Mouse (Mus musculus): ENCODE data around the gene Atoh8. TPM values are rescaled to one million over a fixed set of nuclear protein-coding genes. Genes with fewer than 3 reads are reported as not detected.

The Atoh8 gene
- polyA plus RNA-seq, 1 experiment from 2014 or later, result 4.2 TPM

- no peaks in the 10 kb centered on the region for H3K9me3 ChIP-seq
- peaks cover 26% of the 10 kb centered on the region for H3K27me3 ChIP-seq
- H3K9ac ChIP-seq, result no peak overlapping the region
- H3K4me1 ChIP-seq (replicated peaks), result peaks cover 10% of the 10 kb centered on the region
- no peak overlapping the region for H3K27ac ChIP-seq
- H3K4me2 ChIP-seq, result no peak overlapping the region
- no peaks in the 10 kb centered on the region for H3K36me3 ChIP-seq
- WGBS, result 81% methylated on average over 5 of the region's 5 CpGs
- no peak overlapping the region for H3K4me3 ChIP-seq
- ATAC-seq (ENCODE audit: low FRiP score), result no peak
Measured at GRCm38 (mm10) chr6:72202732-72203131, 32.6 kb downstream of the Atoh8 start.

DNA sequence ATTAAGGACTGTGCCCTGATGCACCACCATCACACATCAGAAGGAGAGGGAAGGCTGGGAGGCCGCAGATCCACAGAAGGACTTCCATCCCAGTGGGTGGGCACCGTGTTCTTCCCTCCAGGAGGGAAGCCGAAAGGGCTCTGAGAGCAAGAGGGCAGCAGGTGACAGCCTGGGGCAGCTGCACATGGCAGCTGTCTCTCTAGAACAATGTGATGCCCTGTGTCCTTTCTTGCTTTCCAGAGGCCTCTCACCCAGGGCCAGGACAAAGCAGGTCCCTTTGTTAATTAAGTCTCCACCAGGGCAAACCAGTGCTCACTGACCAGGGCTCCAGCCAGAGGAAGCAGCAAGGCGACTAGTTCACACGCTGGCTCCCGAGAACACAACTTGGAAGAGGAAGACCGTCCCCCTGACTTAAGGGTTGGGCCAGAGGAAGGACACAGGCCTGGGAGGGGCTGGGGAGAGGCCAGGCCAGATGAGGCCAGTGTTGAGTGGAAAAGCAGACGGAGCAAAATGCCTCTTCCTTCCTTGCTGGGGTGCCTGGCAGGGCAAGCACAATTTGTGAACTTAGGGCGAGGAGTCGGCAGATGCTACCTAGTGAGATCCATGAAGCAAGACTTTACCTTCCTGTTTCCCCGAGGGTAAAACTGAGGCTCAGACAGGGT lies 34.7 kb downstream of the Atoh8 start:
- H3K36me3 ChIP-seq, result no peaks in the 10 kb centered on the region
- H3K9me3 ChIP-seq, result no peaks in the 10 kb centered on the region
- H3K9ac ChIP-seq, result no peak overlapping the region
- H3K27ac ChIP-seq, result no peak overlapping the region
- peaks cover 21% of the 10 kb centered on the region for H3K27me3 ChIP-seq
- WGBS, result 39% methylated on average over 11 of the region's 11 CpGs
- H3K4me2 ChIP-seq, result no peak overlapping the region
- no peak for ATAC-seq (ENCODE audit: low FRiP score)
- H3K4me3 ChIP-seq, result no peak overlapping the region
- peaks cover 10% of the 10 kb centered on the region for H3K4me1 ChIP-seq (replicated peaks)

DNA sequence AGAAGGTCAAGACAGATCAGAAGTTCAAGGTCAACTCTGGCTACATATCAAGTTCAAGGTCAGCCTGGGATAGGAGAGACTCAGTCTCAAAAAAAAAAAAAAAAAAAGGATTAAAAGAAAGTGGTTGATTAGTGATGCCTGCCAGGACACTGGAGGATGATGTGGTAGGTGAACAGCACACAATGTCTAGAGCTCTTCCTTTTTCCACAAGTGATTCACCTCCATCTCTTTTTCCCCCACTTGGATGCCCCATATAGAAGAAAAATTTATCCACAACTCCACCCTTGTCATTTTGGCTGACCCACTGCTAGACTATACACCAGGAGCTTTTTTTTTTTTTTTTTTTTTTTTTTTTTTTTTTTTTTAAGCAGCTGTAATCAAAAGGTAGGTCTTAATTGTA lies 37.9 kb downstream of the Atoh8 start:
- Histone ChIP-seq H3K27ac (no peak overlapping the region), H3K36me3 (no peaks in the 10 kb centered on the region), H3K9ac (no peak overlapping the region), H3K4me3 (no peak overlapping the region), H3K4me2 (no peak overlapping the region), H3K9me3 (0 out of 2 replicates have a peak, but pooled peaks cover 2% of the 10 kb centered on the region), H3K27me3 (peaks cover 27% of the 10 kb centered on the region), H3K4me1 (replicated peaks) (peaks cover 10% of the 10 kb centered on the region)
- ATAC-seq (ENCODE audit: low FRiP score), result no peak

DNA sequence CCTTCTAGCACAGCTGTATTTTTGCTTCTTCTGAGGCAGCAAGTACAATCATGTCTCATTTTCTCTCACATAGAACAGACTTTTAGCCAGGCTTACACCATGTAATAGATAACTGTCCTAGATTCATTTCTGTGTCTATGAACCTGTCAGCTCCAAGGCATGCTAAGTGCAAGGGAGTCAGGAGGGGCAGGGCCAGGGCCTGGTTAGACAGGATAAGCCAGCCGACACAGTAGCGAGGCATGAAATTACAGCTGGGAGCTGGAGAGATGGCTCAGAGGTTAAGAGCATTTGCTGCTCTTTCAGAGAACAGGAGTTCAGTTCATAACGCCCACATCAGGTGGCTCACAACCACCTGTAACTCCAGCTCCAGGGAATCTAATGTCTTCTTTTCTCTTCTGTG lies 38.7 kb downstream of the Atoh8 start:
- WGBS, result 91% methylated on average over 3 of the region's 3 CpGs
- Histone ChIP-seq H3K27ac (no peak overlapping the region), H3K9me3 (0 out of 2 replicates have a peak, but pooled peaks cover 2% of the 10 kb centered on the region), H3K4me3 (no peak overlapping the region), H3K4me1 (replicated peaks) (peaks cover 10% of the 10 kb centered on the region), H3K9ac (no peak overlapping the region), H3K4me2 (no peak overlapping the region), H3K36me3 (no peaks in the 10 kb centered on the region), H3K27me3 (peaks cover 27% of the 10 kb centered on the region)
- ATAC-seq (ENCODE audit: low FRiP score), result no peak

- 57% methylated on average over 5 of the region's 5 CpGs for WGBS
- peaks cover 68% of the 10 kb centered on the region for H3K27me3 ChIP-seq
- no peak overlapping the region for H3K9ac ChIP-seq
- no peak overlapping the region for H3K27ac ChIP-seq
- peaks cover 12% of the 10 kb centered on the region for H3K4me1 ChIP-seq (replicated peaks)
- H3K4me2 ChIP-seq, result no peak overlapping the region
- no peaks in the 10 kb centered on the region for H3K36me3 ChIP-seq
- no peak overlapping the region for H3K4me3 ChIP-seq
- ATAC-seq (ENCODE audit: low FRiP score), result no peak
- H3K9me3 ChIP-seq, result 0 out of 2 replicates have a peak, but pooled peaks cover 2% of the 10 kb centered on the region
Measured at GRCm38 (mm10) chr6:72190577-72190976, 44.8 kb downstream of the Atoh8 start.

- H3K27ac ChIP-seq, result no peak overlapping the region
- H3K4me1 ChIP-seq (replicated peaks), result peaks cover 12% of the 10 kb centered on the region
- ATAC-seq (ENCODE audit: low FRiP score), result no peak
- H3K36me3 ChIP-seq, result no peaks in the 10 kb centered on the region
- 47% methylated on average over 6 of the region's 6 CpGs for WGBS
- no peak overlapping the region for H3K4me3 ChIP-seq
- no peak overlapping the region for H3K4me2 ChIP-seq
- no peak overlapping the region for H3K9ac ChIP-seq
- H3K9me3 ChIP-seq, result 0 out of 2 replicates have a peak, but pooled peaks cover 2% of the 10 kb centered on the region
- H3K27me3 ChIP-seq, result peaks cover 67% of the 10 kb centered on the region
Measured at GRCm38 (mm10) chr6:72190120-72190519, 45.3 kb downstream of the Atoh8 start.

DNA sequence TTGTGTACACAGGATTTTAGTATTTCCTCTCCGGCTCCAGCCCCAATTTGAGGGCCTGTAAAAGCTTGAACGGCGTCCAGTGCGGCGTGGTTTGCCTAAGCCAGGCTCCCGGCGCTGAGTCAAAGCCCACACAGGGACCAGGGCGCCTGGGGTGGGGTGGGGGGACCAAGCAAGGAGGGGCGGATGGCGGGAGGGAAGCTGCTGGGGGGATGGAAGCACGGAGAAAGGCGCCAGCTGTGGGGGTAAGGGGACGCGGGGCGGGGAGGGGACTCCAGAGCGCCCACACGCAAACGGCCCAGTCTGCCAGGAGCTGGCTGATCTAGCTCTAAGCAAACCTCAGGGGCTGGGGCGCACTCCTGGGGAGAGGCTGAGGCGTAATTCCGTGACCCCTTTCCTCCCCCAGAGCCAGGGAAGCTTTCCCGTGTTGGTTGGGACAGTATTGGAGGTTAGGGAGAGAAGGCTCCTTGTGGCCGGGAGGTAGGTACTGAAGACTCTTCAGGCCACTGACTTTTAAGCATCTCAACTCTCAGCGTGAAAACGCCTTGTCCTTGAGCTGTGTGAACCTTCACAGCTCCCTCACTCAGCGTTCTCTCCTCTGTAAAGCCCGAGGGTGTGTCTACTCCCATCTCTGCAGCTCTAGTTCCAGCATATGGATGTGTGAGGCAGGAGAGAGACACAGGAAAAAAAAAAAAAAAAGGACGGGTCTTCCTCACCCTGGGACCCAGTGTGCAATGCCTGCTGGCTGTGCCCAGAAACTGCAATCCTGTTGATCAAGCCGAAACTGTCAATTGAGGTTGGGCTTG lies 46.1 kb downstream of the Atoh8 start:
- 3% methylated on average over 29 of the region's 29 CpGs for WGBS
- Histone ChIP-seq H3K9me3 (0 out of 2 replicates have a peak, but pooled peaks cover 2% of the 10 kb centered on the region), H3K4me1 (replicated peaks) (peaks cover 12% of the 10 kb centered on the region), H3K27ac (no peak overlapping the region), H3K4me3 (peak overlapping the region; percentile 28), H3K27me3 (peaks cover 73% of the 10 kb centered on the region), H3K9ac (peak overlapping the region; percentile 67), H3K4me2 (peak overlapping the region; percentile 53), H3K36me3 (no peaks in the 10 kb centered on the region)
- ATAC-seq (ENCODE audit: low FRiP score), result no peak

GRCm38 (mm10) chr6:72186809-72187208 lies 48.6 kb downstream of the Atoh8 start:
- no peak for ATAC-seq (ENCODE audit: low FRiP score)
- no peak overlapping the region for H3K9ac ChIP-seq
- H3K4me1 ChIP-seq (replicated peaks), result peaks cover 12% of the 10 kb centered on the region
- no peaks in the 10 kb centered on the region for H3K36me3 ChIP-seq
- no peak overlapping the region for H3K4me3 ChIP-seq
- H3K4me2 ChIP-seq, result no peak overlapping the region
- H3K27me3 ChIP-seq, result peaks cover 65% of the 10 kb centered on the region
- WGBS, result 85% methylated on average over 6 of the region's 6 CpGs
- H3K9me3 ChIP-seq, result no peaks in the 10 kb centered on the region
- no peak overlapping the region for H3K27ac ChIP-seq

GRCm38 (mm10) chr6:72185893-72186490 lies 49.4 kb downstream of the Atoh8 start:
- Histone ChIP-seq H3K36me3 (no peaks in the 10 kb centered on the region), H3K4me1 (replicated peaks) (peaks cover 12% of the 10 kb centered on the region), H3K4me2 (no peak overlapping the region), H3K9me3 (no peaks in the 10 kb centered on the region), H3K27ac (no peak overlapping the region), H3K27me3 (peaks cover 58% of the 10 kb centered on the region), H3K9ac (no peak overlapping the region), H3K4me3 (no peak overlapping the region)
- peak; percentile 70 for ATAC-seq (ENCODE audit: low FRiP score)
- 4% methylated on average over 6 of the region's 6 CpGs for WGBS

- WGBS, result 85% methylated on average over 5 of the region's 5 CpGs
- Histone ChIP-seq H3K27ac (no peak overlapping the region), H3K4me1 (replicated peaks) (peaks cover 10% of the 10 kb centered on the region), H3K36me3 (no peaks in the 10 kb centered on the region), H3K9me3 (no peaks in the 10 kb centered on the region), H3K9ac (no peak overlapping the region), H3K4me3 (no peak overlapping the region), H3K4me2 (no peak overlapping the region), H3K27me3 (peaks cover 44% of the 10 kb centered on the region)
- ATAC-seq (ENCODE audit: low FRiP score), result no peak
Measured at GRCm38 (mm10) chr6:72184576-72184975, 50.8 kb downstream of the Atoh8 start.

DNA sequence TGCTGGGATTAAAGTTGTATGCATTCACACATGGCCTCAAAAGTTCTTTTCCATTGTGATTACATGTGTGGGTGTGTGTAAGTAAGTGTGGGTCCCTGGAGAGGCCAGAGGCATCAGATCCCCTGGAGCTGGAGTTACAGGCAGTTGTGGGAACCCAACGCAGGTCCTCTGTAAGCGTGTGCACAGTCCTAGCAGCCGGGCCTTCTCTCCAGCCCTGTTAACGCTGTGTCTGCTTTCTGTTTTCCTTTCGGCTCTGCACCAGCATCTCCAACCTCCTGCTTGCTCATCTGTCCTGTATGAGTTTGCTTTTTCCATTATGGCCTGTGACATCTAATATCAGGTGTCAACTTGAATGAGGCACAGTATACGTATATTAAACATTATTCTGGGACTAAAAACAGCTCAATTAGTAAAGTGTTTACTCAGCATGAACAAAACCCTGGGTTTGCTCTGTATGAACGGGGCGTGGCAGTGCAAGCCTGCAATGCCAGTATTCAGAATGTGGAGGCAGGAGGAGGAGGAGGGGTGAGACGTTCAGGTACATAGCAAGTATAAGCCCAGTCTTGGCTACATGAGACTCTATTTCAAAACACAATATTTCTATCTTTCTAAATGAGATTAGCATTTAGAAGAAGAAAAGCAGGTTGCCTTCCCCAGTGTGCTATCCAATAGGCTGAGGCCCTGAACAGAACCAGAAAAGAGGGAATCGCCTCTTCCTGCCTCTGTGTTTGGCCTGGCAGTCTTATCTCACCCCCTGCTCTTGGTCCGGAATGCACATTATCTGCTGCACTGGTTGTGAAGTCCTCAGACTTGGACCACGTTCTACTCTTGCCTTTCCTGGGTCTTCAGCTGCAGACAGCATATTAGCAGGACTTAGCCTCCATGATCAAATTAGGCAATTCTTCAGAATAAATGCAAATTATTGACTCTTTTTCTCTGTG lies 55.5 kb downstream of the Atoh8 start:
- H3K4me2 ChIP-seq, result no peak overlapping the region
- no peak overlapping the region for H3K9ac ChIP-seq
- WGBS, result 83% methylated on average over 12 of the region's 12 CpGs
- no peak overlapping the region for H3K4me3 ChIP-seq
- H3K27me3 ChIP-seq, result peaks cover 10% of the 10 kb centered on the region
- no peaks in the 10 kb centered on the region for H3K36me3 ChIP-seq
- peaks cover 4% of the 10 kb centered on the region for H3K4me1 ChIP-seq (replicated peaks)
- ATAC-seq (ENCODE audit: low FRiP score), result no peak
- H3K9me3 ChIP-seq, result no peaks in the 10 kb centered on the region
- no peak overlapping the region for H3K27ac ChIP-seq

- H3K36me3 ChIP-seq, result no peaks in the 10 kb centered on the region
- H3K27me3 ChIP-seq, result 0 out of 2 replicates have a peak, but pooled peaks cover 2% of the 10 kb centered on the region
- no peak overlapping the region for H3K27ac ChIP-seq
- H3K9ac ChIP-seq, result no peak overlapping the region
- H3K9me3 ChIP-seq, result no peaks in the 10 kb centered on the region
- no peak overlapping the region for H3K4me3 ChIP-seq
- no peak for ATAC-seq (ENCODE audit: low FRiP score)
- no peak overlapping the region for H3K4me2 ChIP-seq
- 87% methylated on average over 3 of the region's 3 CpGs for WGBS
- peaks cover 4% of the 10 kb centered on the region for H3K4me1 ChIP-seq (replicated peaks)
Measured at GRCm38 (mm10) chr6:72179006-72179405, 56.4 kb downstream of the Atoh8 start.
